Mouse (Mus musculus) heart, embryonic 10.5 days (tissue): Measurements from ENCODE around the gene Tmem131l. TPM values are rescaled to one million over a fixed set of nuclear protein-coding genes. Genes with fewer than 3 reads are reported as not detected.
"Not testable (repeated sequence)": the region's sequence is repeated elsewhere in the genome, so short reads cannot be mapped to it uniquely, and the experiment has no call there.

Experiments used
- DNase-seq: peaks from one replicate; pipeline ENCODE4 v3.0.0-alpha.2; 2017; ENCODE audit warnings: low spot score
- H3K27ac ChIP-seq: fragments of 300-500 bp; sonication (generic); 2 replicates; pipeline ENCODE4 v1.5.1; 2016; ENCODE audit warnings: mild to moderate bottlenecking
- H3K27me3 ChIP-seq: fragments of 300-500 bp; sonication (generic); 2 replicates; pipeline ENCODE4 v1.6.1; 2016; ENCODE audit warnings: mild to moderate bottlenecking; ENCODE audit not compliant: poor library complexity, insufficient read depth, severe bottlenecking
- H3K36me3 ChIP-seq: fragments of 300-500 bp; sonication (generic); 2 replicates; pipeline ENCODE4 v1.6.1; 2016; ENCODE audit warnings: mild to moderate bottlenecking, moderate library complexity
- H3K4me1 ChIP-seq: fragments of 300-500 bp; sonication (generic); 2 replicates; pipeline ENCODE4 v1.6.1; 2016; ENCODE audit warnings: mild to moderate bottlenecking
- H3K4me3 ChIP-seq: fragments of 300-500 bp; sonication (generic); 2 replicates; pipeline ENCODE4 v1.5.1; 2016; ENCODE audit warnings: mild to moderate bottlenecking, moderate library complexity
- H3K9me3 ChIP-seq: fragments of 300-500 bp; sonication (generic); 2 replicates; pipeline ENCODE4 v1.6.1; 2016; ENCODE audit warnings: mild to moderate bottlenecking, moderate library complexity
- WGBS: fragments of 180-500 bp; shearing (Covaris S2); methylation state at CpG from one replicate; pipeline ENCODE4 v1.1.7; 2016; 5-methylcytosine and 5-hydroxymethylcytosine counted together
- polyA plus RNA-seq: library from polyadenylated mRNA; unstranded; fragments of >200 nt; fragmentation: Nextera tagmentation; extraction: Ambion mirVana; gene quantifications from 2 replicates; pipeline ENCODE4 v1.2.1, GENCODE M21; 2016

Gene Tmem131l
- polyA plus RNA-seq, 1 experiment from 2014 or later, result 39.6 TPM

DNA sequence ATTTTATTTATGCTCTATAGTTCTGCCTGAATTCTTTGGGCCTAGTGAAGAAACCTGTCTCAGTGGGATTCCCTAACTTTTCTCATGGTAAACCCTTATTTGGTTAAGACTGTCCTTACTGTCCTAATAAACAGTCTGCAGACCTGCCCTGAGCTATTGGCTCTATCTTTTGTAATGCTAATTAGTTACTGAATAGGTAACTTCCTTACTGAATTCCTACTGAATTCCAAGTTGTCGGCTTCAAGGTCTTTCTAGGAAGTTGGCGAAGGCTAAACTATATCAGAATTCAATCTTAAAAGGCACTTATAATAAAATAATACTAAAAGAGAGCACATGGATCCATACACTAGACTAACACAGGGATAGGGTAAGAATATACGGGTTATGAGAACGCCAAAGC lies 168.0 kb downstream of the Tmem131l start:
- not testable (repeated sequence) for H3K9me3 ChIP-seq, H3K27ac ChIP-seq, H3K4me1 ChIP-seq, H3K36me3 ChIP-seq, H3K27me3 ChIP-seq, H3K4me3 ChIP-seq, DNase-seq
- 86% methylated on average over 4 of the region's 4 CpGs for whole genome bisulfite sequencing

GRCm38 (mm10) chr3:83871559-83871958 lies 168.4 kb downstream of the Tmem131l start:
- H3K27ac ChIP-seq, H3K4me1 ChIP-seq, H3K9me3 ChIP-seq, H3K4me3 ChIP-seq, H3K36me3 ChIP-seq, DNase-seq, H3K27me3 ChIP-seq: not testable (repeated sequence)
- WGBS, result 83% methylated on average over 7 of the region's 7 CpGs

DNA sequence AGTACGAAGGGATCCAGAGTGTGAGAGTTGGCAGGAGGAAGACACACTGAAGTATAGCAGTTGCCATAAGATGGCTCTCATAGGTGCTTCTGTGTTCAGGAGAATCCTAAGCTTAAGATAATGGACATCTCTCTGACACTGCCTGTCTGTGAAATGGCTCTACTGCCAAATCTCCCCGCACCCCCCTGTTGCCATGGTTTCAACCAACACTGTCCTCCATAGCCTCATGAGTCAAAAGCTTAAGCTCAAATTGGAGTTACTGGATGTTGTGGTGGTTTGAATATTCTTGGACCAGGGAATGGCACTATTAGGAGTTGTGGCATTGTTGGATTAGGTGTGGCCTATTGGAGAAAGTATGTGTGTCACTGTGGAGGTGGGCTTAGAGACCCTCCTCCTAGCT lies 170.2 kb downstream of the Tmem131l start:
- Histone ChIP-seq H3K27me3 (no peaks in the 10 kb centered on the region), H3K36me3 (no peaks in the 10 kb centered on the region), H3K9me3 (no peaks in the 10 kb centered on the region), H3K4me3 (no peak overlapping the region), H3K4me1 (no peaks in the 10 kb centered on the region), H3K27ac (no peak overlapping the region)
- no peak for DNase-seq
- 88% methylated on average over 2 of the region's 2 CpGs for WGBS

DNA sequence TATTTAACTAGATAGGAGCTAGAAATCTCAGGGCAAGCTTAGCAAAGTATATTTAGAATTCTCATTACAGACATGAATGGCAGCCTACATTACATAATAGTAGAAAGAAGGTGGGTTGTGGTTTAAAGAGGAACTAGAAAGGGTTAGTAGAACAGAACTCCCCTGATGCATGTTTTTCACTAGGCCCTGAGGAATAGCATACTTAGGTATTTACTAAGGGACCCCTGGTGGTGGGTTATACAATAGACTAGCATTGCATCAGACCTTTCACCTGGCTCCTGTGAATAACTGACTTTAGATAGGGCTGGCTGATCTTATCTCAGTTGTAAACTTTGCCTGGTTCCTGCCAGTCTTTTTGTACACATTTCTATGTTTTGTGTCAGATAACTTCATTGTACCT lies 172.9 kb downstream of the Tmem131l start:
- not testable (repeated sequence) for H3K27ac ChIP-seq, H3K4me3 ChIP-seq, H3K36me3 ChIP-seq, H3K9me3 ChIP-seq, H3K27me3 ChIP-seq, DNase-seq
- H3K4me1 ChIP-seq, result peaks cover 15% of the 10 kb centered on the region

GRCm38 (mm10) chr3:83865216-83865615 lies 174.8 kb downstream of the Tmem131l start:
- no peak for DNase-seq
- Histone ChIP-seq H3K4me1 (peaks cover 15% of the 10 kb centered on the region), H3K27me3 (no peaks in the 10 kb centered on the region), H3K9me3 (no peaks in the 10 kb centered on the region), H3K4me3 (no peak overlapping the region), H3K27ac (no peak overlapping the region), H3K36me3 (no peaks in the 10 kb centered on the region)
- WGBS, result 84% methylated on average over 2 of the region's 2 CpGs

DNA sequence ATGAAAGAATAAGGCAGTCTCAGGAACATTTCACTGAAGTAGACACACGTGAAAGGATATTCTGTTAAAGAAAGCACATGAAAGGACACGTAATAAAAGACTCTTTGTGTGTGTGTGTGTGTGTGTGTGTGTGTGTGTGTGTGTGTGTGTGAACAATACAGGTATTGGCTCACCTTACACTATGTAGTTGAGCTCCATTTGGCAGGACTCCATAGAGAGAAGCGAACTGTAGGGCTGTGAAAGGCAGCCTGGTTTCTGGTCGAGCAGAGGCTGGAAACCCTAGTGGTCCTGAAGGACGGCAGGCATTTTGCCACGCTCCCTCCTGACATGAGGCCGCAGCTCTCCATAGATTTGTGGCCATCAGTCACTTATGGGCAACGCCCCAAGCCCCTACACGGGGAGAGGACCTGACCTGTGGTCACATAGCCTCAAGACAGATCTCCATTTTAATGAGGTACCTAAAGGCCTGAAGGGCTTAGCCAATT lies 175.9 kb downstream of the Tmem131l start:
- Histone ChIP-seq H3K4me1 (peaks cover 15% of the 10 kb centered on the region), H3K36me3 (no peaks in the 10 kb centered on the region), H3K27me3 (no peaks in the 10 kb centered on the region), H3K9me3 (no peaks in the 10 kb centered on the region), H3K27ac (no peak overlapping the region), H3K4me3 (no peak overlapping the region)
- no peak for DNase-seq
- WGBS, result 81% methylated on average over 9 of the region's 9 CpGs

- Histone ChIP-seq H3K27me3 (no peaks in the 10 kb centered on the region), H3K36me3 (no peaks in the 10 kb centered on the region), H3K27ac (no peak overlapping the region), H3K4me1 (peaks cover 15% of the 10 kb centered on the region), H3K4me3 (peak overlapping the region; percentile 10; the same call in 1 of the 2 replicates), H3K9me3 (no peaks in the 10 kb centered on the region)
- WGBS, result 11% methylated on average over 1 of the region's 1 CpGs
- DNase-seq, result no peak
Measured at GRCm38 (mm10) chr3:83862956-83863355, 177.0 kb downstream of the Tmem131l start.

GRCm38 (mm10) chr3:83859595-83859994 lies 180.4 kb downstream of the Tmem131l start:
- peaks cover 15% of the 10 kb centered on the region for H3K4me1 ChIP-seq
- H3K9me3 ChIP-seq, result no peaks in the 10 kb centered on the region
- no peaks in the 10 kb centered on the region for H3K36me3 ChIP-seq
- no peak for DNase-seq
- no peak overlapping the region for H3K4me3 ChIP-seq
- H3K27ac ChIP-seq, result no peak overlapping the region
- no peaks in the 10 kb centered on the region for H3K27me3 ChIP-seq
- 95% methylated on average over 7 of the region's 7 CpGs for WGBS

DNA sequence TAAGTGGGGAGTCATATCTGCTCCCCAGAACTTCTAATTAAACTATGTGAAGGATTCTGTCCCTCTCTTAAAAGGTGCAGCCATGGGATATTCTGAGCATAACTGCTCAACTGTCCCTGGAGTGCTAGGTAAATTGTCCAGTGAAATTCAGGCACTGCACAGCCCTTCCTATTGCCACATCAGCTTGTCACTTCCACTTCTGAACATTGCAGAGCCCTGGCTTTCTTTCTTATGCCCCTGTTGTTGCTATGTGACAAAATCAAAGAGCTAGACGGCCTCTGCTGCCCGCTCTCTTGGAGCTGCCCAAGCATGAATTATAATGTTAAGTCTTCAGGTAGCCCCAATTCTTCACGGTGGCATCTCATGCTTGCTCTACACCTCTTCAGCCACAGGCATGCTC lies 180.9 kb downstream of the Tmem131l start:
- Histone ChIP-seq H3K36me3 (no peaks in the 10 kb centered on the region), H3K27ac (no peak overlapping the region), H3K27me3 (no peaks in the 10 kb centered on the region), H3K4me3 (no peak overlapping the region), H3K4me1 (peaks cover 15% of the 10 kb centered on the region), H3K9me3 (no peaks in the 10 kb centered on the region)
- DNase-seq, result no peak
- WGBS, result 86% methylated on average over 3 of the region's 3 CpGs

DNA sequence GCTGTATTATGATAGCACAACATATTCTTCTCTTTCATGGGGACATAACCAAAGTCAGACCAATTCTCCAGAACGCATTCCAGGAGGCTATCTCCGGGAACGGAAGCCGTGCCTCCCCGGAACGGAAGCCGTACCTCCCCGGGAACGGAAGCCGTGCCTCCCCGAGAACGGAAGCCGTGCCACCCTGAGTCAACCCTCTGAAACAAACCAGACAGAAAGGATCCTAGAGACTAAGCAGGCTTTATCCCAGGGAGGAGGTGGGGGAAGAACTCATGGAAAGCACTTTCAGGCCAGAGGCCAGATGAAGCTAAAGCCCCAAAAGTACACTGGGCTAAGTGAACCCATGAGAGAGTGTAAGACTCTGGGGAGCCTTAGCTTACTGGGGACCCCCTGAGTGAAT lies 182.4 kb downstream of the Tmem131l start:
- DNase-seq, result no peak
- Histone ChIP-seq H3K27me3 (no peaks in the 10 kb centered on the region), H3K36me3 (no peaks in the 10 kb centered on the region), H3K4me3 (no peak overlapping the region), H3K4me1 (peaks cover 4% of the 10 kb centered on the region; the same call in 1 of the 2 replicates), H3K9me3 (no peaks in the 10 kb centered on the region), H3K27ac (no peak overlapping the region)
- 88% methylated on average over 13 of the region's 13 CpGs for WGBS

DNA sequence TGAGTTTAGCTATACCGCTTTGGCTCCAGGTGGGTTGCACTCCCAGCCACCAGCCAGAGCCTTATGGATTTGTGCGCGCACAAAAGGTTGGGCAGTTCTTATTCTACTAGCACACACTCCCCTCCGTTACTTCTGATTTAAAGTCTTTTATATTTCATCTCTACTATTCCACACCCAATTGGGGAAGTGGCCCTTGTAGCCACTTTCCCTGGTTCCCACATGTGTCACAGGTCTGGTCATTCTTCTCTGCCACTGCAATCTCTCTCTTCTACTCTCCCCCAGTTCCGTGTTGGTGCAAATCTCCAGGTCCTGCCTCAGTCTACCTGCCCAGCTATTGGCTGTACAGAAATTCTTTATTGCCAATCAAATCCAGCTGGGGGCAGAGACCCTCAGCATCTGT lies 184.3 kb downstream of the Tmem131l start:
- Histone ChIP-seq H3K27me3 (no peaks in the 10 kb centered on the region), H3K27ac (no peak overlapping the region), H3K4me3 (no peak overlapping the region), H3K36me3 (no peaks in the 10 kb centered on the region), H3K9me3 (no peaks in the 10 kb centered on the region), H3K4me1 (no peaks in the 10 kb centered on the region)
- no peak for DNase-seq
- WGBS, result 87% methylated on average over 5 of the region's 5 CpGs

- no peak overlapping the region for H3K4me3 ChIP-seq
- DNase-seq, result no peak
- H3K27me3 ChIP-seq, result no peaks in the 10 kb centered on the region
- no peaks in the 10 kb centered on the region for H3K4me1 ChIP-seq
- H3K27ac ChIP-seq, result no peak overlapping the region
- no peaks in the 10 kb centered on the region for H3K9me3 ChIP-seq
- 72% methylated on average over 2 of the region's 2 CpGs for WGBS
- no peaks in the 10 kb centered on the region for H3K36me3 ChIP-seq
Measured at GRCm38 (mm10) chr3:83849341-83849740, 190.6 kb downstream of the Tmem131l start.
